Mouse (Mus musculus) lung, adult 2 months (tissue): ENCODE data around the gene Atp13a1. TPM values are rescaled to one million over a fixed set of nuclear protein-coding genes. Genes with fewer than 3 reads are reported as not detected.

Source experiments
- DNase-seq: peaks from one replicate; pipeline ENCODE4 v3.0.0; 2022
- H3K4me1 ChIP-seq: fragments of 200-500 bp; 2 replicates; pipeline ENCODE4 v1.6.1; 2011; ENCODE audit warnings: low read length; ENCODE audit not compliant: control insufficient read depth, insufficient read depth
- H3K4me3 ChIP-seq: fragments of 200-500 bp; replicated peaks from 2 replicates; pipeline ENCODE3; 2011; ENCODE audit warnings: low read depth, mild to moderate bottlenecking, control low read depth, low read length; ENCODE audit errors: extremely low read depth
- CTCF ChIP-seq: fragments of 200-500 bp; IDR thresholded peaks from 2 replicates; pipeline ENCODE4 v1.5.1; 2011; ENCODE audit warnings: mild to moderate bottlenecking, low read length, control low read depth; ENCODE audit not compliant: insufficient read depth
- POLR2A ChIP-seq: fragments of 200-500 bp; IDR thresholded peaks from 2 replicates; pipeline ENCODE4 v1.6.1; 2011; ENCODE audit warnings: low read depth, mild to moderate bottlenecking, control low read depth, low read length, borderline replicate concordance; ENCODE audit errors: extremely low read depth
- WGBS: fragments of 180-500 bp; shearing (Covaris S2); methylation state at CpG from one replicate; pipeline ENCODE4 v1.1.7; 2018; 5-methylcytosine and 5-hydroxymethylcytosine counted together
- polyA plus RNA-seq: library from polyadenylated mRNA; depleted of rRNA; stranded (reverse); fragments of >200 nt; gene quantifications from 2 replicates; pipeline ENCODE4 v1.2.3, GENCODE M21; 2012

Gene Atp13a1
- polyA plus RNA-seq, 1 experiment, result 65.7 TPM

GRCm38 (mm10) chr8:69808094-69808863 is 17.3 kb downstream of the Atp13a1 start, which contains the start of gene Gmip:
Gmip (plus strand) TSS chr8:69808679.
- Histone ChIP-seq H3K4me1 (peaks cover 7% of the 10 kb centered on the region), H3K4me3 (peak within 1 kb of the TSS; percentile 87)
- DNase-seq, result peak; percentile 77
- no peak for TF ChIP-seq CTCF
- peak; percentile 45; the same call in 1 of the 2 replicates for TF ChIP-seq POLR2A
- WGBS, result 6% methylated on average over 28 of the region's 28 CpGs

DNA sequence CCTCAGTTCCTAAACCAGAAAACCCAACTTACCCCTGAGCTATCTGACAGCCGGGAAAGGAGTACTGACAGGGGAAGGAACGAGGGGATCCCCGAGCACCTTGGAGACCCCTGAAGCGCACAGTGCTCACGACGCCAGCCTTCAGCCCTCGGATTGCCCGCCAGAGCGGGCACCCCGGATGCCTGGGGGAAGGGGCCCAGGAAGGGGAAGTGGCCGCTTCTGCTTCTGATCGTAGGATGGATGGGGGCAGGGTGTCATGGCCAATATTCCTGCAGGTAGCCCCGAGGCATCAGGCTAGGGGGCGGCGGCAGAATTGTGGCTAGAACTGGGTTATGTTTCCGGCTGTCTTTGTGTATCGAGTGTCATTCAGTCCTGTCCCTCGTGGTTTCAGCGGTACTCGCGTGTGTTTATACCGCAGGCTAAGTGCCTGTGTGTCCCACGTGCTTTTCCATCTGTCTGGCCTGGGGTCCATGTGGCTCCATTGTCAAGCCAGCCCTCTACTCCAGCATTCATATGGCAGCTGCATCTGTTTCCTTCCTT is 18.0 kb downstream of the Atp13a1 start:
- Histone ChIP-seq H3K4me3 (peak overlapping the region; percentile 87), H3K4me1 (peaks cover 7% of the 10 kb centered on the region)
- WGBS, result under 1% methylated on average over 23 of the region's 23 CpGs
- DNase-seq, result peak; percentile 35
- TF ChIP-seq CTCF, result no peak
- TF ChIP-seq POLR2A, result no peak

DNA sequence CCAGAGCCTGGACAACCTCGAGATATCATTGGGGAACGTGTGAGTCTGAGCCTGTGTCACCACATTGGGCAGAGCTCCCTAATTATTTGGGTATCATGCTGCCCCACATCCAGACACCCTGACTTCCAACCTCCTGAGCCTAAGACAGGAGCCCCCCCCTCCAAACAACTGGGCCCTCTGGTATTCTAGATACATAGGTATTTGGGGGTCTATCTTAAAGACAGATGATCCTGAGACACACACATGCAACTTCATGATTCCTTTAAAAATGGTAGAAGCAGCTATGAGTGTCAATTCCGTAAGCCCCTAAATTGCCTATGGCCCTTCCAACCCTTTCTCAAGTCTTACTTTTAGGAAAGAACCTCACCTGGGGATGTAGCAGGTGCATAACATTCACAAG is 18.9 kb downstream of the Atp13a1 start:
- WGBS, result 68% methylated on average over 3 of the region's 3 CpGs
- TF ChIP-seq CTCF (no peak), POLR2A (no peak)
- Histone ChIP-seq H3K4me3 (no peak overlapping the region), H3K4me1 (peaks cover 7% of the 10 kb centered on the region)
- DNase-seq, result no peak

- no peak for DNase-seq
- TF ChIP-seq CTCF, result no peak
- TF ChIP-seq POLR2A, result no peak
- WGBS, result 95% methylated on average over 2 of the region's 2 CpGs
Observed at GRCm38 (mm10) chr8:69814881-69815280, 23.9 kb downstream of the Atp13a1 start.

GRCm38 (mm10) chr8:69815396-69815795 is 24.4 kb downstream of the Atp13a1 start:
- no peak for DNase-seq
- 95% methylated on average over 4 of the region's 4 CpGs for WGBS
- Histone ChIP-seq H3K4me3 (no peak overlapping the region), H3K4me1 (no peaks in the 10 kb centered on the region)
- no peak for TF ChIP-seq POLR2A
- no peak for TF ChIP-seq CTCF

More at GRCm38 (mm10) chr8:69814881-69815280, 23.9 kb downstream of the Atp13a1 start:
- H3K4me1 ChIP-seq, result no peaks in the 10 kb centered on the region
- no peak overlapping the region for H3K4me3 ChIP-seq

DNA sequence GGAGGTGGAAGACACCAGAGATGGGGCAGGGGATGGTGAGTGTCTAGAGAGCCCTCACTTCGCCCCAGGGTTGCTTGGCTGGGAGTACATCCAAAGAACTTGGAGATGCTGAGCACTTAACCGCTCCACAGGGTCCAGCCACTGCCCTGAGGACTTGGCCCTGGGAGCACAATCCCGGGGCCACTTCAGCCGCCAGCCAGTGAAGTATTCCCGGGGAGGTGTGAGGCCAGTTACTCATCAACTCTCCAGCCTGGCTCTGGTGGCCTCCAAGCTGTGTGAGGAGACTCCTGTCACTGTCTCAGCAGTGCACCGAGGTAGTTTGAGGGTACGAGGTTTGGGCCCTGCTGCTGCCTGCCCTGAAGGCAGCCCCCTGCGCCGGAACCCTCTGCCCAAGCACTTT is 29.5 kb downstream of the Atp13a1 start:
- no peaks in the 10 kb centered on the region for H3K4me1 ChIP-seq
- WGBS, result 80% methylated on average over 9 of the region's 9 CpGs
- TF ChIP-seq POLR2A, result no peak
- TF ChIP-seq CTCF, result no peak
- DNase-seq, result no peak
- H3K4me3 ChIP-seq, result no peak overlapping the region

DNA sequence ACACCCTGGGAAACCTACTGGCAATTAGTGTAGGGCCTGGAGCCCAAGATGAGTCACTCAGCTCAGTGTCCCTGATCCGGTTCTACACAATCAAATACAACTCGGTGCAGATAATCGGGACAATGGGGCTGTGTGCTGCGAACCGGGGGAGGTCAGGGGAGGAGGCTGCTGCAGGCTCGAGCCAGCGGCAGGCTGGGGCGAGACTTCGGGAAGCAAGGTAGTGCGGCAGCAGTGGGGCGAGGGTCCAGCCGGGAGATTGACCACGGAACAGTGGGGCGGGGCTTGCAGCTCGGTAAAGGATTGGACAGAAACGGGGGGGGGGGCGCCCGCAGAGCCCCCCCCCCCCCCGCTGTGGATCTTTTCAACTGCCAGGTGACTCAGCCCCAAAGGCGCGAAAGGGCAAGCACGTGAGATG is 31.0 kb downstream of the Atp13a1 start:
- H3K4me1 ChIP-seq, result no peaks in the 10 kb centered on the region
- peak overlapping the region; percentile 17 for H3K4me3 ChIP-seq
- DNase-seq, result no peak
- WGBS, result 2% methylated on average over 20 of the region's 22 CpGs
- TF ChIP-seq POLR2A (no peak), CTCF (no peak)

DNA sequence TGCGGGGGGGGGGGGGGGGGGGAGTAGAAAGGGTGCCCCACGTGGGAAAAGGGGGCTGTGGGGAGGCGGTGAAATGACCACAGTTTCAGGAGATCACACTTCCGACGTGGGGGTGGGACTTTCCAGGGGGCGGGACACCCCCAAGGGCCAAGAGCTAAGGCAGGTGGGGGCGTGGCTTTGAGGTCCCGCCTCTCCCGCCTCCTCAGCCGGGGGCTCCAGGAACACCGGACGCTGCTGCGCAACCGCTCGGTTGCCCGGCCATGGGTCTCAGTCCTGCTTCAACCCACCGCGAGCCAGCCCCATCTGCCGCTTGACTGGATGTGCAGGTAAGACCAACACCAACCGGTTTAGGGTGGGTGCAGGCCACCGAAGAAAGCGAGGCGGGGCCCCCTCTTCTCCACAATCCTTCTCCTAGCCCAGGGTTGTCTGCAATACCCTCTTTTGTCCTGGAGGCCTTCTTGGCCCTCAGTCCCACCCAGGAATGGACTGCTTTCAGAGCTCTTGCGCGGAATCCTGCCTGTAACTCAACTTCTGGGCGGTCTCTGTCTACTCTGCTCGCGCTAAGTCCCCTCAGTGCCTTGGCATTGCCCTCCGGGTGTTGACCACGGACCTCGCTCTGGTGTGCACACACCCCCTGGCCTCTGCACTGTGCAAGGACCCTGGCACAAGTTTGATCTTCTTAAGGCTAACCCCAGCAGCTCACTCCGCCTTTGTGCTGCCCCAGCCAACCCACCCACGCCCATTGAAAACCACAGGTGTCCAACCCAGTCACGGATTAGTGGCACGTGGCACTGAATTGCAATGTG is 31.6 kb downstream of the Atp13a1 start, which contains the start of gene Lpar2:
Gene Lpar2 (plus strand): TSS at position 44 of the 806 bp plus-strand sequence.
- Histone ChIP-seq H3K4me3 (peak within 1 kb of the TSS; percentile 56), H3K4me1 (no peaks in the 10 kb centered on the region)
- TF ChIP-seq CTCF, result no peak
- TF ChIP-seq POLR2A, result peak; percentile 28; the same call in 1 of the 2 replicates
- 3% methylated on average over 34 of the region's 35 CpGs for WGBS
- peak; percentile 55 for DNase-seq

DNA sequence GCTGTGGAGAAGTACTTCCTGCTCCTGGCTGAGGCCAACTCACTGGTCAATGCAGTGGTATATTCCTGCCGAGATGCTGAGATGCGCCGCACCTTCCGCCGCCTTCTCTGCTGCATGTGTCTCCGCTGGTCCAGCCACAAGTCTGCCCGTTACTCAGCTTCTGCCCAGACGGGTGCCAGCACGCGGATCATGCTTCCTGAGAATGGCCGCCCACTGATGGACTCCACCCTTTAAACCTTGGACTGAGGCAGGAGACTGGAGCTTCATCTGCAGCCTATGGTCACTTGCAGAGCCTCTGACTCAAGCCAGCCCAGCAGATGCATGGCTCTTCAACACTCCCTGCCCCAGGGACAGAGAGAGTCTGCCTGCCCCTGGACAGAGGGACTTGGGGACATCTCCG is 35.4 kb downstream of the Atp13a1 start:
- DNase-seq, result no peak
- no peak for TF ChIP-seq POLR2A
- no peak for TF ChIP-seq CTCF
- Histone ChIP-seq H3K4me3 (no peak overlapping the region), H3K4me1 (no peaks in the 10 kb centered on the region; the same call in 1 of the 2 replicates)
- WGBS, result 88% methylated on average over 12 of the region's 12 CpGs
